Mouse (Mus musculus): Measurements from ENCODE around the gene Tbx20. TPM values are rescaled to one million over a fixed set of nuclear protein-coding genes. Genes with fewer than 3 reads are reported as not detected.

The Tbx20 gene
- polyA plus RNA-seq, 1 experiment from 2014 or later = 70.1 TPM

- no peaks in the 10 kb centered on the region for H3K9me3 ChIP-seq (replicated peaks)
- WGBS = 1% methylated on average over 37 of the region's 37 CpGs
- H3K4me2 ChIP-seq = peak overlapping the region; percentile 75
- peak overlapping the region; percentile 53 for H3K9ac ChIP-seq
- peak overlapping the region; percentile 44 for H3K4me3 ChIP-seq
- peak; percentile 17; the same call in 1 of the 2 replicates for ATAC-seq (replicated peaks; ENCODE audit: insufficient number of reproducible peaks, insufficient read depth, low FRiP score, low read depth)
- peak overlapping the region; percentile 93 for H3K27ac ChIP-seq
- peaks cover 14% of the 10 kb centered on the region; the same call in 1 of the 2 replicates for H3K27me3 ChIP-seq
- peaks cover 47% of the 10 kb centered on the region for H3K4me1 ChIP-seq (replicated peaks)
- H3K36me3 ChIP-seq = no peaks in the 10 kb centered on the region
These were observed 3.2 kb upstream of the Tbx20 start for GRCm38 (mm10) chr9:24777176-24777895.

- peak overlapping the region; percentile 53 for H3K9ac ChIP-seq
- ATAC-seq (replicated peaks; ENCODE audit: insufficient number of reproducible peaks, insufficient read depth, low FRiP score, low read depth) = no peak
- WGBS = 7% methylated on average over 9 of the region's 9 CpGs
- H3K27ac ChIP-seq = peak overlapping the region; percentile 93
- H3K4me1 ChIP-seq (replicated peaks) = peaks cover 38% of the 10 kb centered on the region
- peak overlapping the region; percentile 75 for H3K4me2 ChIP-seq
- H3K4me3 ChIP-seq = peak overlapping the region; percentile 44
- peaks cover 14% of the 10 kb centered on the region; the same call in 1 of the 2 replicates for H3K27me3 ChIP-seq
- H3K9me3 ChIP-seq (replicated peaks) = no peaks in the 10 kb centered on the region
- H3K36me3 ChIP-seq = no peaks in the 10 kb centered on the region
These were observed 2.4 kb upstream of the Tbx20 start for GRCm38 (mm10) chr9:24776487-24776886.

- H3K4me3 ChIP-seq = no peak overlapping the region
- WGBS = 26% methylated on average over 1 of the region's 1 CpGs
- H3K9ac ChIP-seq = 0 out of 2 replicates have a peak overlapping the region, but pooled peaks have one; percentile 57
These were observed 1.5 kb upstream of the Tbx20 start for GRCm38 (mm10) chr9:24775567-24775966.

GRCm38 (mm10) chr9:24775001-24775400 lies 898 bp upstream of the Tbx20 start:
- ATAC-seq (replicated peaks; ENCODE audit: insufficient number of reproducible peaks, insufficient read depth, low FRiP score, low read depth) = no peak
- no peaks in the 10 kb centered on the region for H3K36me3 ChIP-seq
- peak overlapping the region; percentile 95 for H3K27ac ChIP-seq
- peak overlapping the region; percentile 57 for H3K9ac ChIP-seq
- H3K4me1 ChIP-seq (replicated peaks) = peaks cover 26% of the 10 kb centered on the region
- peak overlapping the region; percentile 71 for H3K4me2 ChIP-seq
- H3K9me3 ChIP-seq (replicated peaks) = no peaks in the 10 kb centered on the region
- H3K4me3 ChIP-seq = peak overlapping the region; percentile 66
- 7% methylated on average over 9 of the region's 9 CpGs for WGBS
- peaks cover 14% of the 10 kb centered on the region; the same call in 1 of the 2 replicates for H3K27me3 ChIP-seq

More at GRCm38 (mm10) chr9:24775567-24775966, 1.5 kb upstream of the Tbx20 start:
- H3K36me3 ChIP-seq = no peaks in the 10 kb centered on the region
- H3K4me1 ChIP-seq (replicated peaks) = peaks cover 30% of the 10 kb centered on the region
- no peak for ATAC-seq (replicated peaks; ENCODE audit: insufficient number of reproducible peaks, insufficient read depth, low FRiP score, low read depth)
- peak overlapping the region; percentile 95 for H3K27ac ChIP-seq
- peaks cover 14% of the 10 kb centered on the region; the same call in 1 of the 2 replicates for H3K27me3 ChIP-seq
- H3K9me3 ChIP-seq (replicated peaks) = no peaks in the 10 kb centered on the region
- H3K4me2 ChIP-seq = peak overlapping the region; percentile 71

- H3K4me1 ChIP-seq (replicated peaks) = peaks cover 23% of the 10 kb centered on the region
- no peak for ATAC-seq (replicated peaks; ENCODE audit: insufficient number of reproducible peaks, insufficient read depth, low FRiP score, low read depth)
- H3K9ac ChIP-seq = peak overlapping the region; percentile 97
- H3K27me3 ChIP-seq = peaks cover 7% of the 10 kb centered on the region; the same call in 1 of the 2 replicates
- peak overlapping the region; percentile 66 for H3K4me3 ChIP-seq
- peak overlapping the region; percentile 95 for H3K27ac ChIP-seq
- H3K9me3 ChIP-seq (replicated peaks) = no peaks in the 10 kb centered on the region
- WGBS = under 1% methylated on average over 19 of the region's 19 CpGs
- peak overlapping the region; percentile 71 for H3K4me2 ChIP-seq
- H3K36me3 ChIP-seq = no peaks in the 10 kb centered on the region
These were observed 434 bp downstream of the Tbx20 start for GRCm38 (mm10) chr9:24773669-24774068.

- H3K36me3 ChIP-seq = no peaks in the 10 kb centered on the region
- peak overlapping the region; percentile 71 for H3K4me2 ChIP-seq
- peak overlapping the region; percentile 66 for H3K4me3 ChIP-seq
- peaks cover 6% of the 10 kb centered on the region; the same call in 1 of the 2 replicates for H3K27me3 ChIP-seq
- no peaks in the 10 kb centered on the region for H3K9me3 ChIP-seq (replicated peaks)
- peak overlapping the region; percentile 97 for H3K9ac ChIP-seq
- peak overlapping the region; percentile 95 for H3K27ac ChIP-seq
- peaks cover 20% of the 10 kb centered on the region for H3K4me1 ChIP-seq (replicated peaks)
- WGBS = 2% methylated on average over 9 of the region's 9 CpGs
- no peak for ATAC-seq (replicated peaks; ENCODE audit: insufficient number of reproducible peaks, insufficient read depth, low FRiP score, low read depth)
These were observed 932 bp downstream of the Tbx20 start for GRCm38 (mm10) chr9:24773171-24773570.

- Histone ChIP-seq H3K27ac (peak overlapping the region; percentile 95), H3K27me3 (0 out of 2 replicates have a peak, but pooled peaks cover 3% of the 10 kb centered on the region), H3K9me3 (replicated peaks) (no peaks in the 10 kb centered on the region), H3K9ac (peak overlapping the region; percentile 97), H3K36me3 (no peaks in the 10 kb centered on the region), H3K4me1 (replicated peaks) (peaks cover 16% of the 10 kb centered on the region), H3K4me3 (peak overlapping the region; percentile 66), H3K4me2 (peak overlapping the region; percentile 71; the same call in 1 of the 2 replicates)
- WGBS = 6% methylated on average over 9 of the region's 9 CpGs
- no peak for ATAC-seq (replicated peaks; ENCODE audit: insufficient number of reproducible peaks, insufficient read depth, low FRiP score, low read depth)
These were observed 1.5 kb downstream of the Tbx20 start for GRCm38 (mm10) chr9:24772431-24773120.

GRCm38 (mm10) chr9:24771713-24772112 lies 2.4 kb downstream of the Tbx20 start:
- Histone ChIP-seq H3K4me2 (peak overlapping the region; percentile 64), H3K4me1 (replicated peaks) (peaks cover 17% of the 10 kb centered on the region), H3K27ac (peak overlapping the region; percentile 95), H3K27me3 (0 out of 2 replicates have a peak, but pooled peaks cover 3% of the 10 kb centered on the region), H3K9ac (peak overlapping the region; percentile 97), H3K36me3 (no peaks in the 10 kb centered on the region), H3K4me3 (peak overlapping the region; percentile 66), H3K9me3 (replicated peaks) (no peaks in the 10 kb centered on the region)
- WGBS = 13% methylated on average over 4 of the region's 4 CpGs
- no peak for ATAC-seq (replicated peaks; ENCODE audit: insufficient number of reproducible peaks, insufficient read depth, low FRiP score, low read depth)

- H3K27me3 ChIP-seq = 0 out of 2 replicates have a peak, but pooled peaks cover 3% of the 10 kb centered on the region
These were observed 3.1 kb downstream of the Tbx20 start for GRCm38 (mm10) chr9:24770941-24771405.

GRCm38 (mm10) chr9:24770149-24770940 lies 3.8 kb downstream of the Tbx20 start:
- Histone ChIP-seq H3K9ac (peak overlapping the region; percentile 97), H3K36me3 (no peaks in the 10 kb centered on the region), H3K4me1 (replicated peaks) (peaks cover 9% of the 10 kb centered on the region), H3K27me3 (no peaks in the 10 kb centered on the region), H3K9me3 (replicated peaks) (no peaks in the 10 kb centered on the region), H3K4me3 (peak overlapping the region; percentile 66), H3K27ac (peak overlapping the region; percentile 95), H3K4me2 (peak overlapping the region; percentile 64)
- ATAC-seq (replicated peaks; ENCODE audit: insufficient number of reproducible peaks, insufficient read depth, low FRiP score, low read depth) = no peak
- 2% methylated on average over 41 of the region's 41 CpGs for WGBS

More at GRCm38 (mm10) chr9:24770941-24771405, 3.1 kb downstream of the Tbx20 start:
- under 1% methylated on average over 8 of the region's 8 CpGs for WGBS
- Histone ChIP-seq H3K4me2 (peak overlapping the region; percentile 64), H3K9me3 (replicated peaks) (no peaks in the 10 kb centered on the region), H3K4me1 (replicated peaks) (peaks cover 11% of the 10 kb centered on the region), H3K36me3 (no peaks in the 10 kb centered on the region), H3K27ac (peak overlapping the region; percentile 95), H3K4me3 (peak overlapping the region; percentile 66), H3K9ac (peak overlapping the region; percentile 97)
- no peak for ATAC-seq (replicated peaks; ENCODE audit: insufficient number of reproducible peaks, insufficient read depth, low FRiP score, low read depth)

All from heart, embryonic 15.5 days (tissue).